Mouse (Mus musculus) brain, embryonic 14.5 days (tissue): Measurements from ENCODE around the gene Gtf2ird1. TPM values are rescaled to one million over a fixed set of nuclear protein-coding genes. Genes with fewer than 3 reads are reported as not detected.
A peak's percentile ranks its signal among the peaks of the same experiment; 100 is the strongest.

Experiments
- DNase-seq: peaks from one replicate; pipeline ENCODE4 v3.0.0-alpha.2; 2011; ENCODE audit warnings: low read depth
- CTCF ChIP-seq: fragments of 200-500 bp; IDR thresholded peaks from 2 replicates; pipeline ENCODE4 v1.5.1; 2012; ENCODE audit warnings: inconsistent platforms, mild to moderate bottlenecking, moderate library complexity, borderline replicate concordance; ENCODE audit not compliant: insufficient read depth, insufficient read length; ENCODE audit errors: extremely low read depth
- POLR2A ChIP-seq: fragments of 200-500 bp; IDR thresholded peaks from 2 replicates; pipeline ENCODE4 v1.6.1; 2012; ENCODE audit warnings: mild to moderate bottlenecking, inconsistent platforms, borderline replicate concordance; ENCODE audit not compliant: poor library complexity, insufficient read depth, insufficient read length, severe bottlenecking; ENCODE audit errors: extremely low read depth
- polyA plus RNA-seq: library from polyadenylated mRNA; depleted of rRNA; stranded (reverse); fragments of >200 nt; gene quantifications from 2 replicates; pipeline ENCODE4 v1.2.3, GENCODE M21; 2012

Gene Gtf2ird1
- polyA plus RNA-seq, 1 experiment, result 80.5 TPM

DNA sequence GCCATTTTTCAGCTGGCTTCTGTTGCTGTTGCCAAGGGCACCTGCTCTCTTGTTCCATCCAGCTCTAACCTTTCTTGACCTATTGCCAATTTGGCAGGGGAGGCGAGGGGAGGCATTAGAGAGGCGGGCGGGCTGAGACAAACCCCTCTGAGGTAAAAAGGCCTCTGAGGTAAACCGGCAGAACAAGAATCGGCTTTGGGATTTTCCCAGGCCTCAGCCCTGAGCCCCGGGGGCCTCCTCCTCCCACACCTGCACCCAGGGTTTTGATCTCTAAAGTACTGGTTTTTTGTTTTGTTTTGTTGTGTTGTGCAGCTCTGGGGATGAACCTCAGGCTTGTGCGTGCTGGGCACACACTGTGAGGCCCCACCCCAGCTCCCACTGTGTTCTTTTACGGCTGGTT lies 123.8 kb downstream of the Gtf2ird1 start:
- TF ChIP-seq POLR2A (no peak), CTCF (no peak)
- peak; percentile 54 for DNase-seq

DNA sequence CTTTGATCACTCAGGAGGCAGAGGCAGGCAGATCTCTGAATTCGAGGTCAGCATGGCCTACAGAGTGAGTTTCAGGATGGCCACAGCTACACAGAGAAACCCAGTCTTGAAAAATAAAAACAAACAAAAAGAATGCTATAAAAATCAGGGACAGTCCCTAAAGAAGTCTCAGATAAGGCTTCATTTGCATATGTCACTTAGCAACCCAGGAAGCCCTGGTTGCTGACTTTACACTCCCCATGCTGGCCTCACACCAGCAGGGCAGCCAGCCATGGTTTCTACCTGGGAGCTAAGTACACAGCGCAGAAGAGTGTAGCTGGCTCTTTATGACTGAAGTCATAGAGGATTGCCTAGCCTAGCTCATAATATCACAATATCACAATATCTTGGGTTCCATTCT lies 126.4 kb downstream of the Gtf2ird1 start:
- TF ChIP-seq CTCF (no peak), POLR2A (no peak)
- no peak for DNase-seq

DNA sequence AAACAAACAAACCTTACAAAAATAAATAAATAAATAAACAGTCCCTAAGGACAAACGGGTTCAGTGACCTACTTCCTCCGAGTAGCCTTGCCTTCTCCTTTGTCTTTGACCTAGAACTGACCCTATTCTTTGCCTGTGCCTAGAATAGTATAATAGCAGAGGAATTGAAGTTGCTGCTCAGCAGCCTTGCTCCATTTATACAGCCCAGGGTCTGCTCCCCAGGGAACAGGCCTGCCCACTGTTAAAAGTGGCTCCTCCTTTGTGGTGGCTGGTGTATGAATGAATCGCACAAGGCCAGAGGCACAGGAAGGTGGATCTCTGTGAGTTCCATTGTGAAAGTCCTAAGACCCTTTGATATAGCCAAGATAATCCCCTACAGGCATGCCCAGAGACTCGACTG lies 127.2 kb downstream of the Gtf2ird1 start:
- no peak for DNase-seq
- TF ChIP-seq CTCF (no peak), POLR2A (no peak)

DNA sequence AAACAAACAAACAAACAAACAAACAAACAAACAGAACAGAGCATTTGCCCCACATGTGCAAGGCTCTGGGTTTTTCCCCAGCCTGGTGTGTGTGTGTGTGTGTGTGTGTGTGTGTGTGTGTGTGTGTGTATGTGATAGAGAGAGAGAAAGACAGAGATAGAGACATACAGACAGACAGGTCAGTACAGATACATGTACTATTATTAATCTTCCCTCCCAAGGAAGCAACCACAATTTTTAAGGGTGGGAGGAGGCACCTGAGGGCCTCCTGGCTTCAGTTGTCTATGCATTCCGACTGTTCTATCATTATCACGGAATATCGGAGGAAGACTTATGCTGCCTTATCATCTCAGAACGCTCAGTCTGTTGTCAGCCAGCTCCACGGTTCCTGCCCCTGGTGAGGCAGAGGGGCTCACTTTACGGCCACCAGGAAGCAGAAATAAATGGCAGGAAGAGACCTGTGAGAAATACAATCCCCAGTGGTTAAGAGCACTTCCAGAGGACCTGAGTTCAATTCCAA lies 128.0 kb downstream of the Gtf2ird1 start:
- TF ChIP-seq POLR2A, result no peak
- DNase-seq, result no peak

DNA sequence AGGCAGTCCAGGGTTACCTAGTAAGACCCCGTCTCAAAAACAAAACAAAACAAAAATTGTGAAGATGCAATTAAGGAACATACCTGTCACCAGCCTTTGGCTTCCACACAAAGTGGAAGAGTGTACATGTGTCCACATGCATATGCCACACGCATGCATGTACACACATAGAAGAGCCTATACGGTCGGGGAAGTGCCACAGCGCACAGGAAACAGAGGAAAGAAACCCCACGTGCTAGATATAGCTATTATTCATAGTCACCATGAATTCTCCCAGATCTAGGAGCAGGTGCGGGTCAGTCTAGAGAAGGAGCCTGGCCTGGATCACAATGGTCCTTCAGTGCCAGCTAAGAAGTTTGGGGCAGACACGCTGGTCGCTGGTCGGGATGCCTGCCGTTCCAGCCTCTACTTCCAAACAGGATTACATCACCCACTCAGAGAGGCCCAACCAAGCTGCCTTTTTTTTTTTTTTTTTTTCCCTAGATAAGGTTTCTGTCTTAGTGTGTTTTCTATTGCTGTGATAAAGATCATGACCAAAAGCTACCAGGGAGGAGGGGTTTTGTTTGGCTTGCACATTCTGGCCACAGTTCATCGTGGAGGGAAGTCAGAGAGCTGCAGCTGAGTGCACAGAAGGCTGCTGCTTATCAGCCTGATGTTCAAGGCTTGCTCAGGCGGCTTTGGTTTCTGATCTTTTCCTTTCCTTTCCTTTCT lies 130.5 kb downstream of the Gtf2ird1 start:
- no peak for TF ChIP-seq CTCF
- no peak for TF ChIP-seq POLR2A
- DNase-seq, result no peak

DNA sequence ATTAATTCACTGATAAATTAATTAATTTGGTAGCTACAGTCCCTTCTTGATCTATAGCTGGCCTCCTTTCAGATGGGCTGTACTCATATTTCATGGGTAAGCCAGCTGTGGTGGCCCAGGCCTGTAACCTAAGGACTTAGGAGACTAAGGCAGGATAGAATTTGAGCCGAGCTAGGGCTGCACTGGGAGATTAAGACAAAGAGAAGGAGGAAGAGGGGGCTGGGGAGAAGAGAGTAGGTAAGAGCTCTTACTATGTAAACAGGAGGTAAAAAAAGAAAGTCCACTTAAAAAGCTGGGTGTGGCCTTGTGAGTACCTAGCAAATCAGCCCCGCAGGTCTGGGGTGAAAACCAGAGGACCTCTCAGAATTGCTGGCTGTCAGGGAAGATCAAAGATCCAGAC lies 132.6 kb downstream of the Gtf2ird1 start:
- DNase-seq, result no peak
- TF ChIP-seq POLR2A (no peak), CTCF (no peak)

DNA sequence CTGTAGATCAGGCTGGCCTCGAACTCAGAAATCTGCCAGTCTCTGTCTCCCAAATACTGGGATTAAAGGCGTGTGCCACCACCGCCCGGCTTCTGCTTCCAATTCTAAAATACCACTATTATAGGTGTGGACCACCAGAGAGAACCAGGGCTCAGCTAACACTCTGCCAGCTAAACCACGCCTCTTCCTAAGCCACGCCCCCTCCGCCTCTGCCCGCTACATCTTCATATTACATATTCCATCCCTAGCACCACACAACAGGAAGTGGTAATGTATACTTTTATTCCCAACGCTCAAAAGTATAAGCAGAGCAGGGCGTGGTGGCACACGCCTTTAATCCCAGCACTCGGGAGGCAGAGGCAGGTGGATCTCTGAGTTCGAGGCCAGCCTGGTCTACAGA lies 133.2 kb downstream of the Gtf2ird1 start:
- TF ChIP-seq CTCF (no peak), POLR2A (no peak)
- no peak for DNase-seq

DNA sequence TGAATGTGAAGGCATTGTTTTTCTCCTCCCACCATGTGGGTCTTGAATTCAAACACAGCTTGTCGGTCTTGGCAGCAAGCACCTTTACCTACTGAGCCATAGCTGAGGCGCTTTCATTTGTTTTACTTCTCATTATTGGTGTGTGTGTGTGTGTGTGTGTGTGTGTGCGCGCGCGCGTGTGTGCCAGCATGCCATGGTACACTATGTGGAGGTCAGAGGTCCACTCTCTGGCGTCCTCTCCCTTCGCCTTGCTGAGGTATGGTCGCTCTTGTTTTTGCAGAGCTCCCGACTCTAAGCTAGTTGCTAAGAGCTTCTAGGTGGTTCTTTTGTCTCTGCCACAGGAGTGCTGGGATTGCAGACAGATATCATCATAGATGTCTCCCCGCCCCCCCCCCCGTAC lies 134.2 kb downstream of the Gtf2ird1 start:
- DNase-seq, result no peak
- no peak for TF ChIP-seq CTCF
- no peak for TF ChIP-seq POLR2A

DNA sequence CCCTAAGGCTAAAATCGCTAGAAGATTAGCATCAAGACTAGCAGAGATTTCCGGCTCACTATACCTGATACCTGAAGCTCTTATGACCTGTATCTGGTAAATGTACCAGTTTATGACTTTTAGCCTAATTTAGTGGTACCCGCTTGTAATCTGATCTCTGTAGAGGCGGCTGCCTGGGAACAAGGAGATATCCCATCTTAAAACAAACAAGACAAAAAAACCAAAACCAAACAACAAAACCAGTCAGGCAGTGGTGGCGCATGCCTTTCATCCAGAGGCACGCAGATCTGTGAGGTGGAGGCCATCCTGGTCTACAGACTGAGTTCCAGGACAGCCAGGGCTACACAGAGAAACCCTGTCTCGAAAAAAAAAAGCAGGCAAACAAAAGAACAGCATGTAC lies 134.8 kb downstream of the Gtf2ird1 start:
- TF ChIP-seq CTCF, result no peak
- TF ChIP-seq POLR2A, result no peak
- DNase-seq, result no peak

DNA sequence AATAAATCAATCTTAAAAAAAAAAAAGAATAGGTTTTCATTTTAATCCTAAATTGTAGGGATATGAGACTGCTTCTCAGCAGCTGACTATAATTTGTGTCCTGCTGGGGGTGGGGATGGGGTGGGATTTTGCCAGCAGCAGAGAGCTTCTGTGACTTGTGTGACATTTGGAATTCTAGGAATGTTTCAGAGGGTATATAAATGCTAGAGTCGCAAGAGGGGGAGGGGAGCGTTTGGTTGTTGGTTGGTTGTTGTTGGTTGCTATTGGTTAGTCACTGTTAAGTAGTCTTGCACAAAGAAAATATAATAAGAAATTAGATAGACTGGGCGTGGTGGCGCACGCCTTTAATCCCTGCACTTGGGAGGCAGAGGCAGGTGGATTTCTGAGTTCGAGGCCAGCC lies 137.6 kb downstream of the Gtf2ird1 start:
- TF ChIP-seq CTCF, result no peak
- no peak for TF ChIP-seq POLR2A
- DNase-seq, result no peak

DNA sequence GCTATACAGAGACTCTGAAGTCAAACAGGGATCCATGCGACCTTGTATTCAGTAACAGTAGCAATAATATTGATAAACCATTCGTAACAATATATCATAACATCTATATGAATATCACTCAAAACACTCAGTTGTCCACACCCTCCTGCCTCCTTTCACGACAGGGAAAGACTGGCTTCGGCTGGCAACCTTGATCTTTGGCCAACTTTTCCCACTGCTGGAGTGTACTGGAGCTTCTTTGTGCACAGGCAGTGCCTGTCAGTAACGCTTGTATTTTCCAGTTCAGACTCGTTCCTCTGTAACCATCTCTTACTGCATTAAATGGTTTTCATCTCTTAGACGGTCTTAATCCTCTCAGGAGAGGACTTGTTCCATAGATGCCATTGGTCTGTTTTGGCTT lies 139.8 kb downstream of the Gtf2ird1 start:
- TF ChIP-seq CTCF, result no peak
- TF ChIP-seq POLR2A, result no peak
- DNase-seq, result peak; percentile 78

DNA sequence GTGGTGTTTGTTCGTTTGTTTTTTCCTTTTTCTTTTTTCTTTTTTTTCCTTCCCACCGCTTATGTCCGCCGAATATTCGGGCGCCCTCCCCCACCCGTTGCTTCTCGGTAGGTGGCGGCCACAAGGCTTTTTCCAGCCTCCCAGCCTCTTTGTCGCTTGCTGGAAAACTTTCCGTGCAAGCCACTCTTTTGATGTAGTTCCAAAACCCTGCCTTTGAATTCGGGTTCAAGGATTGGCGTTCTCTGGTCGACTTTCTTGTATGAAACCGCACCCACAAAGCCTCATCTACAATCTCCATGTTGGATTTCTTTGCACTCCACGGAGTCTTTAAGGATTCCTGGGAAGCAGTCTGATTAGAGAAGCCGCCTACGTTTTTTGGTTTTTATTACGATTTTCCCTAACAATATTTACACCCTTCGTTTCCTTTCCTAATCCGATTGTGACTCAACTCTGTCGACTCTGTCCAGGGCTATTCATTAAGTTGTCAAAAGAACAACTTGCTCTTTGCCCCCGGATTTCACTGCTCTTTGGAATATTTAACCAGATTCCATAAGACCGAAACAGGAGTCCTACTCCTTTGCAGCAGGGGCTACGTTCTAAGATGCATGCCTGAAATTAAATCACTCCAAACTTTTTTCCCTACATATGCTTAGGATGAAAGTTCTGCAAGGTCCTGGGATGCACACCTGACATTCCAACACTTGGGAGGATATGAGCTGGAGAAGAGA lies 140.7 kb downstream of the Gtf2ird1 start:
- DNase-seq, result peak; percentile 92
- TF ChIP-seq CTCF (0 out of 2 replicates have a peak, but pooled peaks have one; percentile 8), POLR2A (no peak)
